Mouse (Mus musculus): ENCODE results near the gene Ccer2. TPM values are rescaled to one million over a fixed set of nuclear protein-coding genes. Genes with fewer than 3 reads are reported as not detected.

Ccer2 gene
- polyA plus RNA-seq (2011; ENCODE audit: insufficient read length, low read depth, missing spikeins): not detected in 2 replicates

GRCm38 (mm10) chr7:28756079-28756478, at the start of gene Ccer2:
Ccer2 (plus strand) TSS chr7:28756174.
- TF ChIP-seq POLR2A (IDR thresholded peaks at IDR 0.05; ENCODE audit: low read depth, low read length) (no peak), CTCF (IDR thresholded peaks at IDR 0.05; ENCODE audit: borderline replicate concordance, insufficient read depth, low read length) (no peak)
- Histone ChIP-seq H3K4me1 (ENCODE audit: control insufficient read depth, insufficient read depth, low read length) (no peaks in the 10 kb centered on the region), H3K27ac (ENCODE audit: insufficient read depth, low read length) (no peak within 1 kb of the TSS), H3K4me3 (ENCODE audit: insufficient read depth, low read length) (no peak within 1 kb of the TSS)

- H3K27ac ChIP-seq (ENCODE audit: insufficient read depth, low read length): no peak overlapping the region
- no peaks in the 10 kb centered on the region for H3K4me1 ChIP-seq (ENCODE audit: control insufficient read depth, insufficient read depth, low read length)
- no peak overlapping the region for H3K4me3 ChIP-seq (ENCODE audit: insufficient read depth, low read length)
- TF ChIP-seq POLR2A (IDR thresholded peaks at IDR 0.05; ENCODE audit: low read depth, low read length) (no peak), CTCF (IDR thresholded peaks at IDR 0.05; ENCODE audit: borderline replicate concordance, insufficient read depth, low read length) (no peak)
These were observed 46.5 kb upstream of the Ccer2 start for GRCm38 (mm10) chr7:28709454-28709853.

GRCm38 (mm10) chr7:28710962-28711361, 45.0 kb upstream of the Ccer2 start:
- Histone ChIP-seq H3K4me3 (ENCODE audit: insufficient read depth, low read length) (no peak overlapping the region), H3K4me1 (ENCODE audit: control insufficient read depth, insufficient read depth, low read length) (0 out of 2 replicates have a peak, but pooled peaks cover 2% of the 10 kb centered on the region), H3K27ac (ENCODE audit: insufficient read depth, low read length) (no peak overlapping the region)
- no peak for TF ChIP-seq POLR2A (IDR thresholded peaks at IDR 0.05; ENCODE audit: low read depth, low read length)
- TF ChIP-seq CTCF (IDR thresholded peaks at IDR 0.05; ENCODE audit: borderline replicate concordance, insufficient read depth, low read length): peak; percentile 14; the same call in 1 of the 2 replicates

- Histone ChIP-seq H3K4me1 (ENCODE audit: control insufficient read depth, insufficient read depth, low read length) (0 out of 2 replicates have a peak, but pooled peaks cover 2% of the 10 kb centered on the region), H3K4me3 (ENCODE audit: insufficient read depth, low read length) (no peak overlapping the region), H3K27ac (ENCODE audit: insufficient read depth, low read length) (no peak overlapping the region)
- no peak for TF ChIP-seq CTCF (IDR thresholded peaks at IDR 0.05; ENCODE audit: borderline replicate concordance, insufficient read depth, low read length)
- no peak for TF ChIP-seq POLR2A (IDR thresholded peaks at IDR 0.05; ENCODE audit: low read depth, low read length)
These were observed 41.3 kb upstream of the Ccer2 start for GRCm38 (mm10) chr7:28714667-28715066.

- H3K4me3 ChIP-seq (ENCODE audit: insufficient read depth, low read length): no peak overlapping the region
- H3K27ac ChIP-seq (ENCODE audit: insufficient read depth, low read length): no peak overlapping the region
- TF ChIP-seq CTCF (IDR thresholded peaks at IDR 0.05; ENCODE audit: borderline replicate concordance, insufficient read depth, low read length): no peak; the same call in 1 of the 2 replicates
- 0 out of 2 replicates have a peak, but pooled peaks cover 2% of the 10 kb centered on the region for H3K4me1 ChIP-seq (ENCODE audit: control insufficient read depth, insufficient read depth, low read length)
These were observed 40.4 kb upstream of the Ccer2 start for GRCm38 (mm10) chr7:28715598-28715997.

GRCm38 (mm10) chr7:28716590-28717281, 39.2 kb upstream of the Ccer2 start, which contains the start of gene Fbxo17:
Fbxo17 (plus strand) TSS chr7:28716804.
- Histone ChIP-seq H3K4me3 (ENCODE audit: insufficient read depth, low read length) (peak within 1 kb of the TSS; percentile 62), H3K27ac (ENCODE audit: insufficient read depth, low read length) (peak within 1 kb of the TSS; percentile 52), H3K4me1 (ENCODE audit: control insufficient read depth, insufficient read depth, low read length) (peaks cover 3% of the 10 kb centered on the region; the same call in 1 of the 2 replicates)
- TF ChIP-seq POLR2A (IDR thresholded peaks at IDR 0.05; ENCODE audit: low read depth, low read length) (peak; percentile 71), CTCF (IDR thresholded peaks at IDR 0.05; ENCODE audit: borderline replicate concordance, insufficient read depth, low read length) (no peak)

GRCm38 (mm10) chr7:28717726-28718125, 38.2 kb upstream of the Ccer2 start:
- no peak overlapping the region for H3K27ac ChIP-seq (ENCODE audit: insufficient read depth, low read length)
- TF ChIP-seq POLR2A (IDR thresholded peaks at IDR 0.05; ENCODE audit: low read depth, low read length) (no peak), CTCF (IDR thresholded peaks at IDR 0.05; ENCODE audit: borderline replicate concordance, insufficient read depth, low read length) (no peak)
- H3K4me1 ChIP-seq (ENCODE audit: control insufficient read depth, insufficient read depth, low read length): peaks cover 3% of the 10 kb centered on the region; the same call in 1 of the 2 replicates
- H3K4me3 ChIP-seq (ENCODE audit: insufficient read depth, low read length): peak overlapping the region; percentile 62

GRCm38 (mm10) chr7:28719159-28719558, 36.8 kb upstream of the Ccer2 start:
- TF ChIP-seq CTCF (IDR thresholded peaks at IDR 0.05; ENCODE audit: borderline replicate concordance, insufficient read depth, low read length): no peak
- TF ChIP-seq POLR2A (IDR thresholded peaks at IDR 0.05; ENCODE audit: low read depth, low read length): no peak
- Histone ChIP-seq H3K27ac (ENCODE audit: insufficient read depth, low read length) (no peak overlapping the region), H3K4me1 (ENCODE audit: control insufficient read depth, insufficient read depth, low read length) (peaks cover 3% of the 10 kb centered on the region; the same call in 1 of the 2 replicates), H3K4me3 (ENCODE audit: insufficient read depth, low read length) (no peak overlapping the region)

GRCm38 (mm10) chr7:28719650-28720049, 36.3 kb upstream of the Ccer2 start:
- Histone ChIP-seq H3K27ac (ENCODE audit: insufficient read depth, low read length) (no peak overlapping the region), H3K4me1 (ENCODE audit: control insufficient read depth, insufficient read depth, low read length) (peaks cover 3% of the 10 kb centered on the region), H3K4me3 (ENCODE audit: insufficient read depth, low read length) (no peak overlapping the region)
- no peak for TF ChIP-seq POLR2A (IDR thresholded peaks at IDR 0.05; ENCODE audit: low read depth, low read length)
- TF ChIP-seq CTCF (IDR thresholded peaks at IDR 0.05; ENCODE audit: borderline replicate concordance, insufficient read depth, low read length): no peak

All from embryonic fibroblast, embryonic 13.5 days (primary cell).